Mouse (Mus musculus) embryo, embryonic 11 days (tissue): ENCODE results near the gene Bcl2a1b.
"Not testable (repeated sequence)": the region's sequence is repeated elsewhere in the genome, so short reads cannot be mapped to it uniquely, and the experiment has no call there.

Experiments used
- DNase-seq: peaks from one replicate; pipeline ENCODE4 v3.0.0-alpha.2; 2015

The Bcl2a1b gene

DNA sequence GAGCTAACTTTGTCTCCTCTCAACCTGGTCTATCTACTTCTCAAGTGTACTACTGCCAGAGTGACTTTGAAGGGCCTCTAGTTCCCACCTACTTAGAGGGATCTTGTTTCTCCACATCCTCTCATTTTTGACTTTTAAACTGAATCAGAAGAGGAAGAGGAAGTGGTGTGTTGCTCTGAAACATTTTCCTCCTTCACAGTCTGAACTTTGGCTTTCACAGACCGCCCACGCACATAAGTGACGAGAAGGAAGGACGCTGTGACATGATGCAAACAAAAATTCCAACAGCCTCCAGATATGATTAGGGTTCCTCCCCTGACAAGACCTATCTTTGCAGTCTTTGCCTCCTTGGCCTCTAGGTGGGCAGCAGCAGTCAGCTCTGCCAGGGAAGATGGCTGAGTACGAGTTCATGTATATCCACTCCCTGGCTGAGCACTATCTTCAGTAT lies at the start of gene Bcl2a1b, which contains the start of gene Gm29094:
Bcl2a1b (plus strand) TSS at position 241 of the 448 bp plus-strand sequence.
Gm29094 (plus strand) TSS at position 411 of the 448 bp plus-strand sequence.
- not testable (repeated sequence) for DNase-seq

DNA sequence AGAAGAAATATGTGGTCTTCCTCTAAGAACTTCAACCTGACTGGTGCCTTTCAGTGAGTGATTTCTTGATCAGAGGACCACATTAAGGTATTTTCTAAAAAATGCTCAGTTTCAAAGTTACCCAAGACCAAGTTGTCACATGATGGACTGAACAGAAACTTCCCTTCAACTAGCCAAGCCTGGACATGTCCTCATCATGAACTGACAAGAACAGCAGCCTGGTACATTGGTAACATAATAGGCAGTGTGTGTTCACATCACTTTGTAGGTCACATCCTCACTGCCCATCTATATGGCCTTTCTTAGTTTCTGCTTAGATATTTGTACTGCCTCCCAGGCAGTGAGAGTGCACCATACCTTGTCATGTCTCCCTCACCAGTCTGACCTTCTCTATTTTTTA lies 26.5 kb upstream of the Bcl2a1b start:
- DNase-seq, result not testable (repeated sequence)

DNA sequence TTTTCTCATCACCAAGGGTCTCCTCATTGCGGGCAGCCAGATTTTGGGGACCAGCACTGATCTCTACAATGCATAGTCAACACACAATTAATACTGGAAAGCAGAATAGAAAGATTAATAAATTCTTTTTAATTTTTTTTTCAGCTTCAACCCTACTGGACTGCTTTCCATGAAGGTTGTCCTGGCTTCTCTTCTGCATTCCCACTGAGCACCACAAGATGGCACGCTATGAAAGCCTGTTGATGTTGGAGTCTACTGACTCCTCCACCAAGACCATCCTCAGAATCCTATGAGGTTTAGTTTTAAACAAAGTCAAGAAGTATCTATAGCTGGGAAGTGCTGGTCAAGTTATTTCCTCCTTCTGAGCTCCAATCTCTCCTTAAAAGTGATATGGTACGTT lies 20.2 kb upstream of the Bcl2a1b start:
- DNase-seq, result peak; percentile 2

DNA sequence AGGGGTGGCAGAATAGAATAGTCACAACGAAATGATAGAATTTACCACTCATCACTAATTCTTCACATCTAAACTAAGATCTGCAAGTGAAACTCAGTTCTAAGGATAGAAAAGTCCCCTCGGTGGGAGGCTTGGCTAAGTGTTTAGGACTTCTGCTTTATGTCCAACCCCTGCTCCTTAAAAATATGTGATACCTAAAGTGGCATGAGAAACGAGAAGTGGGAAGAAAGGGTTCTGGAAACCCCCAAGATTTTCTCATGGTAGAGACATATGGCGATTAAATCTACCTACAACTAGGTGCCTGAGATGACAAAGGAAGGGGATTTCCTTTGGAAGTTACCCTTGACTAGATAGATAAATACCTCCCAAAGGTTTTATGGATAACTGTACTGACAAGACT lies 19.5 kb upstream of the Bcl2a1b start:
- not testable (repeated sequence) for DNase-seq

DNA sequence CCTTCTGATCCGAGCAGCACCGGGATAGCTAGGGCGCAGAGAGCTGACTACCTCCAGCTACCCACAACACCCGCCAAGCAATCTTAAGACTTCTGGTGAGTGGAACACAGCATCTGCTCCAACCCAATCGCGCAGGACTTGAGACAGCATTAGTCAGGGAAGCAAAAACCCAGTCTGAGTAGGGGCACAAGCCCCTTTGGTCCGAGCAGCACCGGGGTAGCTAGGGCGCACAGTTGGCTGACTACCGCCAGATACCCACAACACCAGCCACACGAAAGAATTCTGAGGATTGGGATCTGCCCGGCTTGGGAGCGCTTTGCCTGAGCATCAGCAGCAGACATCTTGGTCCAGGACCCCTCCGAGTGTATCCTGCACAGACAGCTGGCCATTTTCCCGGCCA lies 12.0 kb upstream of the Bcl2a1b start:
- DNase-seq, result not testable (repeated sequence)

DNA sequence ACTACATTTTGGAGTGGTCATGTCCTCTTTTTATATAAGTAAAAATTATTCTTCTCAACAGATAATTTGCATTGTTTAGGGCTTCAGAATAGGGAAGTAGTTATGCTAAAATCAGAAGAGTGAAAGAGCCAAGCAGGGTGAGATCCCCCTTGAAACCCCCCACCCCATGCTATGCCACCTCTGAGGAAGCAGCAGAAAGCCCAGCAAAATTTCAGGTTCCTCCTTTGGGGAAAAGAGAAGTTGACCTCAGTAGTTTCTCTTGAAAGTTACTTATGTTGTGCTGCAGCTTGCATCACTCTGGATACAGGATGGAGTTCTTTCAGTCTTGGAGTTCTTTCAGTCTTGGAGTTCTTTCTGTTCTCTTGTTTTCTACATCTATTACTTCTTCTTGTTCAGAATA lies 3.5 kb upstream of the Bcl2a1b start:
- not testable (repeated sequence) for DNase-seq

DNA sequence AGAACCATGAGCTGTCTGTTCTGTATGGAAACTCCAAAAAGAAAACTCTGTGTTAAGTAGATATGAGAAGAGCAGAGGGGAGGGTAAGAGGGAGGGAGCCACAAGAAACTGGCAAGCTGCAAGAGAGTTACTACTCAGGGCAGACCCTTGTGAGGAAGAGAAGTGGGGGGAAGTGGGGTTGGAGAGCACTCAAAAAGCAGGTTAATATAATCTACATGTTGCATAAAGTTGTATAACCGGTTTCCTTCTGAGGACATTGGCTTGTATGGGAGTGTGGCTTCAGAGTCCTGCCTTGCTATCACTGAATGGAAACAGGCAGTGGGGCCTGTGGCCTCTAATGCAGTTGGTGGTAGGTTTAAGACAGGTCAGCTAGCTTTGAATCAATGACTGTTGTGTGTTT lies 1.5 kb upstream of the Bcl2a1b start:
- not testable (repeated sequence) for DNase-seq

DNA sequence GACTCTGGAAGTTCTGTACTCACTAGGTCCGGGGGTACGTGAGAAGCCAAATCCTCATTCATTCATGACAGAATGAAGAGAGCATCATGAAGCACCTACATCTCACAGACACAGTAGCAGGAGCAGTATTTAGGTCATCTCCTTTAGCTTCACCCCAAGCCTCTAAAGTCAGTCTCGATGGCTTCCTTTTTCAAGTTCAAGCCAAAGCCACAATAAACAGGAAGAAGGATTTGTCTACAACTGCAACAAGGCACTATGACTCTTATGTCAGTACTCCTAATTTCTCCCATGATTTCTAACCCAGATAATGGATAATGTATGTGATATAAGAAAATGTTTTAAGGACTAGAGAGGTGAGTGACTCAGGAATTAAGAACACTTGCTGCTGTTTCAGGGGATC lies 660 bp upstream of the Bcl2a1b start:
- not testable (repeated sequence) for DNase-seq

DNA sequence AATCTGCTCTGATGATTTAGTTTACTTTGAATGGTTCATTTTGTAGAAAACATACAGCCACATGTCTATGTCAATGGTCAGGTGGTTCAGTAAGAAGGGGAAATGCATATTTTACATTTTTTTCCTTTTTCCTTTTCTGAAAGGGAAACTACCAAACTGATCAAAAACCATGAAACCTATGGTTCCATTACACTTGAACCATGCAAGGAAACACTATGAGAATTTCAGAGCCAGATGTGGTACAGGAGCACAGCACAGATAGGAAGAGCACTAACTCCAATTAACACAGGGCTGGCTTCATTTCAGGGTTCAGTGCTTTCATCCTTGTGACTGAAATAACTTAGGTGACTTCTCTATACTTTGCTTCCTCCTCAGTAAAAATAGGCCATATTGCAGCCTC lies 3.2 kb downstream of the Bcl2a1b start:
- not testable (repeated sequence) for DNase-seq

DNA sequence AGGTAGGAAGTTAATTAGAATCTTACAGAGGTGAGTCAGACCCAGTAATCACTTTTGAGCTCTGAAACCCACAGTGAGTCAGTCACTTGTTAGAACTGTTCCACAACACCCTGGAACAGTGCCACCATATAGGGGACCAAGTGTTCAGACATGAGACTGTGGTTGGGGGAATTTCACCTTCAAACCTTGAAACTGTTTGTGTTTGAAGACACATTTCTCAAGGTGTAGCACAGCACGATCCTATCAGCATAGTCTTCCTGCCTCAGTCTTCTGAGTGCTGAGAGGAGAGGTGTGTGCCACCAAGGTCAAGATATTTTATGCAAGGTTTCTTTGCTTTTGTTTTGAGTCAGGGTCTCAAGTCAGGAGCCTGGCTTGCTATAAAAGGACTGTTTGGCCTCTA lies 9.9 kb downstream of the Bcl2a1b start:
- DNase-seq, result not testable (repeated sequence)

DNA sequence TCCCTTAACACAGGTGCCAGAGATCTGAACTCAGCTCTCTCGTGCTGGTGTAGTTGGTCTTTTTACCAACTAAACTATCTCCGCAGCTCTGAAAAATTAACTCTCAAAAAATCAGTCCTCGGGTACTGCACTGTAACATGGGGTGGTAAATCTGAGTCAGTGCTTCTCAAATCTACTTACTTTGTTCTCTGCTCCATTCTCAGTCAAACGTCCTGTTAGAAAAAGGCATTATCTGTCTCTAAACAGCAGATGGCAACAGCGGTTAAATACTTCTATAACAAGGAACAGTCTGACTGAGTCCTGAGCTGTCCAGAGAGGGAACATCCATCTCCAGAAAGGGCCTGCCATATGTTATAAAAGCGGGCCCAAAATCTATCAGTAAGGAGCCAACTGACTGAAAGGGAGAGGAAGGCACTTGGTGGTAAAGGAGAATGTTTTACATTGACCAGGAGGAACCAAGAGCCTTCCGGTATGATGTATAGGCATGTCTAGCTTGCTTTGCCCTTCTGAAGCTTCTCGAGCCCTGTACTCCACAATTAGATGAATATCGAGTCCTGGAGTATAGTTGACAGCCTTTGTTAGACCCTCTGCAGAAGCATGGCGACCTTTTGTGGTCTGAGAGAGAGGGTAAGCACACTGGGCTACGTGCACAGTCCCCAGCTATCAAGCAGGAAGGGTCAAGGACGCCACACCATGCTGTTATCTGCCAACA lies 11.5 kb downstream of the Bcl2a1b start, which contains the start of gene Mthfs:
Mthfs (plus strand) TSS at position 324 of the 712 bp plus-strand sequence.
- DNase-seq, result not testable (repeated sequence)

DNA sequence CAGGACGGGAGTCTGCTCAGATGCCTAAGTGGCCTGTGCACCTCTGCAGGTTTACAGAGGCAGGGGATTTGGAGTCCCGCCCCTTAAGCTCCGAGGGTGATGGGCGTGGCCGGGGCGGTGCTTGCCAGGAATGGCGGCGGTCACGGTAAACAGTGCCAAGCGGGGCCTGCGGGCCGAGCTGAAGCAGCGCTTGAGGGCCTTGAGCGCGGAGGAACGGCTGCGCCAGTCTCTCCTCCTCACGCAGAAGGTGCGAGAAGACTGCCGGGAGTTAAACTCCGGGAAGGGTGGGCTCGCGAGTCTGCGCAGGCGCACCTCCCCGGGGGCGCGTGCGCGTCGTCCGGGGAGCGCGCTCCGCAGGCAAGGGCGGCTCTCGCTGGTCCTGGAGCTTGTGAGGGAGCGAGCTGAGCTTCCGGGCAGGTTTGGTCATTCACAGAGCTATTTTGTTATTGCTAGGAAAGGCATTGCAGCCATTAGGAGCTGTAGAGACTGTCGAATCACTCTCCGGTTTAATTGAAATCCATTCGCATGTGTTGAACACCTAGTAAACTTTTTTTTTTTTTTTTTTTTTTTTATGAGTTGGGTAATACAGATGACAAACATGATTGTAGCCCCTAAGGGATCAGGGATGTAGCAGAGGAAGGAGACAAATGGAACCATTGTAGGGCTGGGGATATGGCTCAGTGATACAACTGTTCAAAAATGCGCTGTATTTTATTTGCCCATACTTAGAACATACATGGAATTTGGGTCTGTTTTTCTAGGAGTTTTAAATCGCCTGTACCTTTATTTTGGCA lies 12.3 kb downstream of the Bcl2a1b start:
- peak; percentile 5 for DNase-seq

DNA sequence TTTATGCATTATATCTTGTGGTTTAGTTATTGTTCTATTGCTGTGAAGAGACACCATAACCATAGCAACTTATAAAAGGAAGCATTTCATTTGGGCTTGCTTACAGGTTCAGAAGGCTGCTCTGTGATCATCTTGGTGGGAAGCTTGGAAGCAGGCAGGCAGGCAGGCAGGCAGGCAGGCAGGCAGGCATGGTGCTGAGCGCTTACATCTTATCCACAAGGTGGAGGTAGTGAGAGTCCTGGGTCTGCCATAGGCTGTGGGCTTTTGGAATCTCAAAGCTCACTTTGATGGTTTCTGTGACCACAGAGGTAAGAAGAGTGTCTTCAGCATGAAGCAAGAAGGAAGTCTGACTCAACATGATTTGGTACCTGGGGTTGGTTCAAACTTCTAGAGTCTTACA lies 13.4 kb downstream of the Bcl2a1b start:
- not testable (repeated sequence) for DNase-seq

DNA sequence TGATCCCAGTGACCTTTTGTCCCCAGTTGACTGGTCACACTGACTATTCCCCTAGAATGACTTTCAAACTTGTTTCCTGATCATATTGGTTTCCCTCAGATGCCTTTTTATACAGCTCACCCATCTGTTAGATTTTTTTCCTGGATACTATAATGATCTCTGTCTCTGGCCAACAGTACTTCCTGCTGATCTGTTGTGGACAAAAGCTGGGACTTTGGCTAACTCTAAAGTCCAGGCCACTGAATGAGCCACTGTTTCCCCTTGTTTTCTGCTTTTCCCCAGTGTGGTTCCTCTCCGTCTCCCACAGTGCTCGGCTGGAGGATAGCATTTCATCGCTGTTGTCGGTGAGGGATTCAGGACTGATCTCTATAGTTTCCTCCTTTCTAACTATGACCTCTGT lies 19.2 kb downstream of the Bcl2a1b start:
- DNase-seq, result not testable (repeated sequence)

DNA sequence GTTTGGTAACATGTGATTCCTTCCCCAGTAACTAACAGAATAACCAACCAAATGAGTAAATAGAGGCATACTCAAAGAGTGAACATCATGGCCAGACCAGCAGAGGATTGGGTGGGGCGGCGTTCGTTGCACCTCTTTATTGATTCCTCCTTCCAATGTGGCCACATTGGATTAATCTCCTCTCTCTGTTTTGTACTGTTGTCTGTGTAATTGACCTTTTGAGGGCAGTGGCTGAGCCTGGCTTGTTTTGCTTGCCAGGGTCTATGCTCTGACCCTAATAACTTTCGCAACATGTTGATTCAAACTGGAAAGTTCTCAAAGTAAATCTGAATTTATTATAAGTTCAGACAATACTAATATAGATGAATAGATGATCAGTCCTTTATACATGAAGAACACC lies 20.7 kb downstream of the Bcl2a1b start:
- DNase-seq, result not testable (repeated sequence)

DNA sequence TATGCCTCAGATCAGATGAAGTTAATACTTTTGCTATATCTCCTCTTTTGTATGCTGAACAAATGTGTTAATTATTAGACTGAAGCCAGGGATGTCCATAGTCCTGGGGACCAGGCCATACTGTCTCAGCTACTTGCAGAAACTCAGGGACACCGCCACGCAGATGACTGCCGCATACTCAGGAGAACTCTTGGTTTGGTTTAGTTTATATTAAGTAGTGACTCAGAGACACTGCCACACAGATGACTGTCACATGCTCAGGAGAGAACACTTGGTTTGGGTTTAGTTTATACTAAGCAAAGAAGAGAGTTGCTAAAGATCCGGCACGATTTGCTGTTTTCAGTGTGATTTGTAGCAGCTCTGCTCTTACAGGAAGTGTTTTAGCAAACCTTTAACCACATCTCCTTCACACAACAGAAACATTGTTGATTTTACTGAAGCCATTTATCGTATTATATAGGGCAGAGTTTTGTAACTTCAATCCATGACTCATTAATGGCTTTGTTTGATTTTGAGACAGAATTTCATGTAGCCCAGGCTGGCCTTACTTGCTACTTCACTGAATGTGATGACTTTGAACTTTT lies 21.8 kb downstream of the Bcl2a1b start:
- DNase-seq, result not testable (repeated sequence)

DNA sequence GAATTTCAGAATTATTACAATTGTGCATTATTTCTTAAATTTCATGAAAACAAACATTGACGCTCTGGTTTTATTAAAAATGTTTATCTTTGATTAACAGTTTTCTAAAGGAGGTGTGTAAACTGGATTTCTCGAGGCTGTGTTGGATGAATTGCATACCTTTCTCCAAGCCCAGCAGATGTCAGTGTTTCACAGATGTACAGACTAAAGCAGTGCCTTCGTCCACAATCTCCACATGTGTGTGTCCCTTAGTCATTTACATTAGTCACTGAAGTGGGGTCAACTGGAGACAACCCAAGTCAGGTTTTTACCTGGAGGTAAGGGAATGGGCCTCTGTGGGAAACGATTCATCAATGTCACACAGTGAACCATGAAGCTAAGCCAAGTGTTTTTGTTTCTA lies 27.1 kb downstream of the Bcl2a1b start:
- DNase-seq, result peak; percentile 40

DNA sequence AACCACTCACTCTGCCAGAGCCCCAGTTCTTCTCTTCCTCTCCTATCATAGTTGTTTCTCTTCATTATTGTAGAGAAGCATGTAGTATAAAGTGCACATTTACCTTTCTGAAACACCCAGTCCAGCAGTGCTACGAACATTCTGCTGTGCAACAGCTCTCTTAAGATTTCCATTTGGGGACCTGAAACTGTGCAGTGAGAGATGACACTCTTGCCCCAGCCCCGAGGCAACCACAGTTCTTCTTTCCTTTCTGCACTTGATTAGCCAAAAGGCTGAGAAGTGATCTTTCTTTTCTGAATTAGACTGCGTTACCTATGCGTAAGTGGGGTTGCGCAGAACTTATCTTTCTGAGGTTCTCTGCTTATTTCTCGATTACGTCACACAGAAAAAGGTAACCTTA lies 29.1 kb downstream of the Bcl2a1b start:
- no peak for DNase-seq

DNA sequence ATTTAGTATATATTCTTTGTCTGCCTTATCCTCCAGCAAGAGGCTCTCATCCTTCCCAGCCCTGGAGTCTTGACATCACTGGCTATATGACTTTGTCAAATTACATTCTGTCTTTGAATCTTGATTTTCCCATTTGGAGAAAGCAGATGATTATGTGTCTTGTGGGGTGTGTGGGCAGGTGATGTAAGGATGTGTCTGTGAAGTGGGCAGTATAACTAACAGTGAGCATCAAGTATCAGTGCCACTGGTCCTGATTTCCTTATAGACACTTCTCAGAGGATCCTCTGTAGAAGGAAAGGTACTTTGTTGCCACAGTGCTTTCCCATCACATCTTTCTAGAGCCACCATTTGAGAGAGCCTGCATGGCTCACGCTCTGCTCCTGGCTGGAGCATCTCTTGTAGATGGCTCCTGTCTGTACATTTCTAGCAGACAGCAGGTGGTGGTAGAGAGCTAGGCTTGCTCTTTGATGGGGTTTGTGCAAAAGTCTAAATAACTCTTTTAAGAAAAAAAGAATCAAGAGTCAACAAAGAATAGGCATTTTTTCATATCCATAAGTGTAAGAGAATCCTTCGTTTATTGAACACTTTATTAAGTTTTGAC lies 32.0 kb downstream of the Bcl2a1b start:
- not testable (repeated sequence) for DNase-seq

DNA sequence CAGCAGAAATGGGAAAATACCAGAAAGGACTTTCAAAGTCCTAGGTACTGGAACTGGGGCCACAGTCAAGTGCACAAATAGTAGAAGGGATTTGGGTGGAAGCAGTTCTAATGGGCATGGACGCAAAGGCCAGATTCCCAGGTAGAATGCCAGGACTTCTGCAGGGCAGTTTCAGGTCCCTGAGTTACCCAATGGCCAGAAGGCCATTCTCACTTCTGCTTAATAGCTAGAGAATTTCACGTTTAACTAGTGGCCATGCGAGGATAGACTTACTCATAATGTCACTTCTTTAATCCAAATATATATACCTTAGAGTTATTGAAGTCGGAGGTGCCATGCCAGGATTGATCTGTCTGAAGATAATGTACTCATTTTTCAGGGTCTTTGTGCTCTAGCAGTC lies 38.1 kb downstream of the Bcl2a1b start:
- DNase-seq, result not testable (repeated sequence)

DNA sequence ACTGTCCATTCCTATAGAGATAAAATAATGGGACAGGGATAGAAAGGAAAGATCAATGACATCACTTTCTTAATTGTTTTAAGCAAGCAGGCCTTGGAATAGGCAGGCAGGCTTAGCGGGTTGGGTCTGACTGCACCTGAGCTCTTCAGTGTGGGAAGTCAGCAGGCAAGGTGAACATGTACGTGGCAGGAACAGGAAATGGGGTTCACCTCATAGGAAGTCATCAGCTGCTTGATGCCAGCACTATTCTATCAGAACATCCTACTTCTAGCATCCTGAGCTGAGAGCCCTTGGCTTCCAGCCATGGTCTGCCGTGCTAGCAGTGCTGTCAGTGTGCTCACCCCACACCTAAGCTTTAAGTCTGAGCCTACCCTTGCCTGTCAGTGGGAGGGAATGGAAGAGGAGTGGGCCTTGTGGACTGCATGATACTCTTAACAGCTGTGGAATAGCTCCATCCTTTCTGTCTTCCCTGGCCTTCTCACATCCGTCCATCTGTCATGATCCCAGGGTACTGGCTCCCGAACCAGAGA lies 40.0 kb downstream of the Bcl2a1b start:
- not testable (repeated sequence) for DNase-seq

DNA sequence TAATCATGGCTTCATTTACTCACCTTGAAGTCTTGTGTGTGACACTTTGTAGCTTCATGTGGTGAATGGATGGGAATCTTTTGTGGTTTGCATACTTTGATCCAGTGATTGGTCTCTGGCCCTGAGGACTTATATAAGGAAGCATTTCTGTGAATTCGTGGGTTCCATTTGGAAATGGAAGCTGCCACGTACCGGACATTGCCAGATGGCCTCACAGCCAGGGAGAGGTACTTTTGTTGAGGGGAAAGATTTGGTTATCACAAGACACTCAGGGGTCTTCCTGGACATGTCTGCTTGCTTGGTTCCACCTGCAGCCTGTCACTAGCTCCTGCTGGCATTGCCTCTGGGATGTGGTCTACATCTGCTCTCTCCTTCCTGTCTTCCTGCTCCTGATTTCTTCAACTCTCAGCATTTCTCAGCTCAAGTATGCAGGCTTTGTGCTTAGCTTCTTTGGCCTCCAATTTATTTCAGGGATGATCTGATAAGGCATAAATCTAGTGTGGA lies 41.6 kb downstream of the Bcl2a1b start:
- not testable (repeated sequence) for DNase-seq

DNA sequence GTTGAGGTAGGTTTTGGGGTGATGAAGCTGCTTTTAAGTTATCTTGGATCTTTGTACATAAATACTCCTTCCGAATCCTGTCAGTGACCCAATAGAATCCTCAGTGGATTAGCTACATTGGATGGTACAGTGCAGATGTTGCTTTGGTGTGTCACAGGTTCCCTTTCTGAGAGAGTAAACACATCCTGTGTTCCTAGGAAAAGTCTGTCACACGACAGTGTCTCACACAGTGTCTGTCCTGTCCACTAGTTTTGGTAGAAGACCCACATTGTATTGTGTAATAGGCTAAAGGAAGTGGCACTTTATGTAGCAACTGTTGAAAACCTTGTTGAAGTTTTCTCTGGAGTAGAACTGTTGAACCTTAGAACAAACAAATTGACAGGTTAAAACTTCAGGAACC lies 54.4 kb downstream of the Bcl2a1b start:
- DNase-seq, result no peak
